Mouse (Mus musculus) spleen, adult 2 months (tissue): Measurements from ENCODE around the gene Olfr1373. TPM values are rescaled to one million over a fixed set of nuclear protein-coding genes. Genes with fewer than 3 reads are reported as not detected.

ENCODE experiments used
- DNase-seq, 2 experiments: peaks; one replicate each; pipeline versions ENCODE4 v3.0.0 to v3.0.0-alpha.2; 2012 to 2021; ENCODE audit warnings: low spot score in 2 of 2, low read depth in 1 of 2
- H3K27ac ChIP-seq: fragments of 200-500 bp; 2 replicates; pipeline ENCODE4 v1.5.1; 2012; ENCODE audit warnings: low read length, inconsistent platforms; ENCODE audit not compliant: insufficient read depth
- H3K27me3 ChIP-seq: fragments of 200-500 bp; 2 replicates; pipeline ENCODE4 v1.6.1; 2012; ENCODE audit warnings: mild to moderate bottlenecking, moderate library complexity, low read length, inconsistent platforms; ENCODE audit not compliant: control insufficient read depth, insufficient read depth
- H3K36me3 ChIP-seq: fragments of 200-500 bp; 2 replicates; pipeline ENCODE4 v1.6.1; 2012; ENCODE audit warnings: mild to moderate bottlenecking, low read length, inconsistent platforms; ENCODE audit not compliant: control insufficient read depth, insufficient read depth
- H3K4me1 ChIP-seq: fragments of 200-500 bp; 2 replicates; pipeline ENCODE4 v1.6.1; 2011; ENCODE audit warnings: inconsistent platforms; ENCODE audit not compliant: control insufficient read depth, insufficient read depth, insufficient read length
- H3K4me3 ChIP-seq: fragments of 200-500 bp; 2 replicates; pipeline ENCODE4 v1.5.1; 2011; ENCODE audit warnings: mild to moderate bottlenecking, inconsistent platforms; ENCODE audit not compliant: insufficient read depth, insufficient read length; ENCODE audit errors: extremely low read depth
- CTCF ChIP-seq: fragments of 200-500 bp; IDR thresholded peaks from 2 replicates; pipeline ENCODE4 v1.5.1; 2011; ENCODE audit warnings: mild to moderate bottlenecking, inconsistent platforms; ENCODE audit not compliant: insufficient read depth, insufficient read length, insufficient replicate concordance; ENCODE audit errors: extremely low read depth
- POLR2A ChIP-seq: fragments of 200-500 bp; IDR thresholded peaks from 2 replicates; pipeline ENCODE4 v1.6.1; 2011; ENCODE audit warnings: low read depth, low read length, inconsistent platforms
- WGBS: fragments of 180-500 bp; shearing (Covaris S2); methylation state at CpG from one replicate; pipeline ENCODE4 v1.1.7; 2018; 5-methylcytosine and 5-hydroxymethylcytosine counted together
- polyA plus RNA-seq: library from polyadenylated mRNA; depleted of rRNA; stranded (reverse); fragments of >200 nt; gene quantifications from 2 replicates; pipeline ENCODE4 v1.2.3, GENCODE M21; 2012; rRNA removed

Olfr1373 gene
- polyA plus RNA-seq, 1 experiment: not detected

- Histone ChIP-seq H3K27me3 (no peaks in the 10 kb centered on the region), H3K27ac (no peak overlapping the region), H3K4me3 (no peak overlapping the region), H3K4me1 (peaks cover 12% of the 10 kb centered on the region), H3K36me3 (no peaks in the 10 kb centered on the region)
- DNase-seq: no peak
- no peak for TF ChIP-seq POLR2A
- TF ChIP-seq CTCF: no peak
- 79% methylated on average over 3 of the region's 3 CpGs for WGBS
Measured at GRCm38 (mm10) chr11:52097016-52097415, 48.3 kb downstream of the Olfr1373 start.

Other genes starting within 250 kb of the Olfr1373 start
- gene Cdkn2aipnl, start 177.9 kb downstream of the Olfr1373 start, polyA plus RNA-seq: 22.7 TPM in 2 replicates
- 26.6 and 28.6 TPM in 2 replicates for gene Ube2b, start 144.8 kb downstream of the Olfr1373 start, polyA plus RNA-seq
- 1.3 and 1.4 TPM in 2 replicates for gene Cdkl3, start 141.3 kb downstream of the Olfr1373 start, polyA plus RNA-seq
- 20.2 and 21.0 TPM in 2 replicates for gene Ppp2ca, start 46.8 kb downstream of the Olfr1373 start, polyA plus RNA-seq
- not detected in 2 replicates for gene Olfr1371, start 68.5 kb upstream of the Olfr1373 start, polyA plus RNA-seq
- 4.5 and 6.3 TPM in 2 replicates for gene Skp1a, start 86.5 kb upstream of the Olfr1373 start, polyA plus RNA-seq
- gene Tcf7, start 137.5 kb upstream of the Olfr1373 start, polyA plus RNA-seq: 139 and 165 TPM in 2 replicates
- 17.2 and 17.9 TPM in 2 replicates for gene Vdac1, start 215.3 kb upstream of the Olfr1373 start, polyA plus RNA-seq